Mouse (Mus musculus) lung, adult 2 months (tissue): ENCODE measurements around the gene Arhgap30.

Source experiments
- CTCF ChIP-seq: fragments of 200-500 bp; IDR thresholded peaks from 2 replicates; pipeline ENCODE4 v1.5.1; 2011; ENCODE audit warnings: mild to moderate bottlenecking, low read length, control low read depth; ENCODE audit not compliant: insufficient read depth
- POLR2A ChIP-seq: fragments of 200-500 bp; IDR thresholded peaks from 2 replicates; pipeline ENCODE4 v1.6.1; 2011; ENCODE audit warnings: low read depth, mild to moderate bottlenecking, control low read depth, low read length, borderline replicate concordance; ENCODE audit errors: extremely low read depth

DNA sequence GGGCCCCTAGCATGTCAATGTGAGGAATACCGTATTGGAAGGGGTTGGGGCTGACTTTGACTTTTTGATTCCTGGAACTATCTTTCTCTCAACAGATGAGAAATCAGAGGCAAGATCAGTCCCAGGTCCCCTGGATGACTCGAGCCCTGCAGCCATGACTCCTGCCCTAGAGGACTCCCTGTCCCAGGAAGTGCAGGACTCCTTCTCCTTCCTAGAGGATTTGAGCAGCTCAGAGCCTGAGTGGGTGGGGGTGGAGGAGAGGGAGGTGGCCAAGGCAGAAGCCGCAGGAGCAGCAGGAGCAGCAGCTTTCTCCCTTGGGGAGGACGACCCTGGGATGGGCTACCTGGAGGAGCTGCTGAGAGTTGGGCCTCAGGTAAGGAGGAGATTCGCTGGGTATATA, 18.5 kb downstream of the Arhgap30 start:
- no peak for TF ChIP-seq POLR2A
- TF ChIP-seq CTCF, result no peak
